Mouse (Mus musculus) heart, postnatal 0 days (tissue): ENCODE data around the gene 1810030O07Rik.

Source experiments
- CTCF ChIP-seq: IDR thresholded peaks from 2 replicates; pipeline ENCODE4 v1.5.1; 2016; ENCODE audit warnings: antibody characterized with exemption, control low read depth, low read depth
- EP300 ChIP-seq: IDR thresholded peaks from 2 replicates; pipeline ENCODE4 v1.6.1; 2016; ENCODE audit warnings: antibody characterized with exemption, low read depth

GRCm38 (mm10) chrX:12686071-12686470, 12.6 kb upstream of the 1810030O07Rik start:
- TF ChIP-seq CTCF (no peak), EP300 (no peak)
